Mouse (Mus musculus): ENCODE data around the gene Ece1.
"Not testable (repeated sequence)": the region's sequence is repeated elsewhere in the genome, so short reads cannot be mapped to it uniquely, and the experiment has no call there.

Ece1 gene

GRCm38 (mm10) chr4:137941871-137942781, 80.1 kb downstream of the Ece1 start:
- DNase-seq (ENCODE audit: low spot score): no peak

GRCm38 (mm10) chr4:137942782-137943486, 80.9 kb downstream of the Ece1 start:
- no peak for DNase-seq (ENCODE audit: low spot score)

- no peak for DNase-seq (ENCODE audit: low spot score)
These were observed 81.5 kb downstream of the Ece1 start for GRCm38 (mm10) chr4:137943540-137943939.

GRCm38 (mm10) chr4:137945376-137945775, 83.3 kb downstream of the Ece1 start:
- no peak for DNase-seq (ENCODE audit: low spot score)

- DNase-seq (ENCODE audit: low spot score): no peak
These were observed 84.4 kb downstream of the Ece1 start for GRCm38 (mm10) chr4:137946419-137946818.

GRCm38 (mm10) chr4:137952840-137953239, 90.8 kb downstream of the Ece1 start:
- DNase-seq (ENCODE audit: low spot score): peak; percentile 55

- no peak for DNase-seq (ENCODE audit: low spot score)
These were observed 92.1 kb downstream of the Ece1 start for GRCm38 (mm10) chr4:137954184-137954583.

GRCm38 (mm10) chr4:137954926-137955396, 92.9 kb downstream of the Ece1 start:
- DNase-seq (ENCODE audit: low spot score): no peak

GRCm38 (mm10) chr4:137956260-137956659, 94.2 kb downstream of the Ece1 start:
- DNase-seq (ENCODE audit: low spot score): no peak

- no peak for DNase-seq (ENCODE audit: low spot score)
These were observed 98.0 kb downstream of the Ece1 start for GRCm38 (mm10) chr4:137959889-137960665.

- no peak for DNase-seq (ENCODE audit: low spot score)
These were observed 98.7 kb downstream of the Ece1 start for GRCm38 (mm10) chr4:137960757-137961156.

- no peak for DNase-seq (ENCODE audit: low spot score)
These were observed 100.8 kb downstream of the Ece1 start for GRCm38 (mm10) chr4:137962643-137963350.

GRCm38 (mm10) chr4:137963431-137963830, 101.4 kb downstream of the Ece1 start:
- no peak for DNase-seq (ENCODE audit: low spot score)

- peak; percentile 44 for DNase-seq (ENCODE audit: low spot score)
These were observed 102.0 kb downstream of the Ece1 start for GRCm38 (mm10) chr4:137963881-137964584.

GRCm38 (mm10) chr4:137964585-137964930, 102.5 kb downstream of the Ece1 start:
- DNase-seq (ENCODE audit: low spot score): no peak

GRCm38 (mm10) chr4:137968203-137968602, 106.2 kb downstream of the Ece1 start:
- peak; percentile 50 for DNase-seq (ENCODE audit: low spot score)

GRCm38 (mm10) chr4:137970623-137971199, 108.7 kb downstream of the Ece1 start:
- not testable (repeated sequence) for DNase-seq (ENCODE audit: low spot score)

- not testable (repeated sequence) for DNase-seq (ENCODE audit: low spot score)
These were observed 112.9 kb downstream of the Ece1 start for GRCm38 (mm10) chr4:137974856-137975432.

GRCm38 (mm10) chr4:137979066-137979644, 117.1 kb downstream of the Ece1 start:
- not testable (repeated sequence) for DNase-seq (ENCODE audit: low spot score)

GRCm38 (mm10) chr4:137982869-137983268, 120.8 kb downstream of the Ece1 start:
- no peak for DNase-seq (ENCODE audit: low spot score)
